Comparison of ENCODE assay signal across 12 mouse cellular contexts in the genomic region with DNA sequence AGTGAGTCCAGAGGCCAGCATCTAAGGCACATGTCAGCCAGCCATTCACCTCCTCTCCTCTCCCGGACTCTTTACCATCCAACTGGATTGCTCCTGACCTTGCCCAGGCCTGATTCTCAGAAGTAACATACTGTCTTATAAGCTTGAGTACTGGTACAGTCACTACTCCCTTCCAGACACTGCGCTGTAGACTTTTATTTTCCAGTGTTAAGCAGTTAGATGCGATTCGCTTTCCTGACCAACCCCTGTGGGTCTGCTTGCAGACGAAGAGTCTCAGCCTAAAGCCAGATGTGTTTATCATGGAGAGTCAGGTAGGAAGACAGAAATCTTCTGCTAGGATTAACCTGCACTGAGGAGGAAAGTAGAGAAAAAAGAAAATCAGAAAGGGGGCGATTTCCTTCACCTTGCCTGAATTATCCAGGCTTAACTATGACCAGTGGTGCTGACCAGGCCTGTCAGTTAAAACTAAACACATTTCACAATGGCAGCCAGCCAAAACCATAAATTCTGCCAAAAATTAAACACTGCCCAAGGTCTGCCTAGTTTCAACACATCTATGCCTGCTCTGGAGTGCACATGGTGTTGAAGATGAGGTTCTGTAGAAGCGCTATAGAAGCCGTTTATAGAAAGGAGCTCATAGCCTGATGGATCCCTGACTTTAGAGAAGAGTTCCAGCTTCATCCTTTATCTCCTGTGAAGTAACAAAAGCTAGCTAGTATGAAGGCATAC.
DNase-seq lines count a peak whose midpoint lies in the region; ATAC-seq and TF ChIP-seq lines count a peak whose summit lies in the region.
"Had no signal": no experiment of that assay in that cellular context is flagged by ENCODE, and none has a peak within 500 bp of the region (broad histone marks: within the 10 kb centered on the region; RNA-seq: fewer than 3 reads in every experiment).

No protein-coding gene starts in this region.

- no peaks in the 10 kb centered on the region for H3K4me1 ChIP-seq in heart, adult 2 months (ENCODE audit: control insufficient read depth, insufficient read depth, low read length)
- H3K4me1 ChIP-seq in midbrain, postnatal 0 days (ENCODE audit: insufficient read depth, low read length): no peaks in the 10 kb centered on the region
- no peaks in the 10 kb centered on the region for H3K4me1 ChIP-seq in midbrain, embryonic 15.5 days

- no peak for ATAC-seq in midbrain, postnatal 0 days (ENCODE audit: low FRiP score)
- no peak for ATAC-seq in midbrain, embryonic 15.5 days (replicated peaks)

- no peak overlapping the region for H3K4me3 ChIP-seq in heart, adult 2 months
- H3K4me3 ChIP-seq in midbrain, postnatal 0 days (ENCODE audit: low read depth, low read length): no peak overlapping the region
- H3K4me3 ChIP-seq in midbrain, embryonic 15.5 days: no peak overlapping the region
- H3K4me3 ChIP-seq: forebrain, embryonic 10.5 days had no signal

- no peaks in the 10 kb centered on the region for H3K36me3 ChIP-seq in heart, adult 2 months (ENCODE audit: control insufficient read depth, insufficient read depth, low read length)
- no peaks in the 10 kb centered on the region for H3K36me3 ChIP-seq in midbrain, postnatal 0 days (ENCODE audit: insufficient read depth, low read length)
- no peaks in the 10 kb centered on the region for H3K36me3 ChIP-seq in midbrain, embryonic 15.5 days (replicated peaks)
- H3K36me3 ChIP-seq: forebrain, embryonic 10.5 days had no signal

- intact Hi-C loops in heart, adult 2 months (cut with DNase I): no loop called here

- WGBS in heart, adult 2 months: 92% methylated on average over 8 of the region's 8 CpGs
- 84% methylated on average over 8 of the region's 8 CpGs for WGBS in midbrain, postnatal 0 days
- 90% methylated on average over 8 of the region's 8 CpGs for WGBS in midbrain, embryonic 15.5 days

- no peak for TF ChIP-seq CTCF in heart, adult 2 months (IDR thresholded peaks at IDR 0.05)
- TF ChIP-seq CTCF in midbrain, postnatal 0 days (IDR thresholded peaks at IDR 0.05): no peak

- no peak overlapping the region for H3K9ac ChIP-seq in heart, adult 2 months (ENCODE audit: low read depth, low read length)
- H3K9ac ChIP-seq in midbrain, postnatal 0 days (replicated peaks; ENCODE audit: low read length, poor library complexity, severe bottlenecking): no peak overlapping the region
- H3K9ac ChIP-seq in midbrain, embryonic 15.5 days: no peak overlapping the region

- no peaks in the 10 kb centered on the region for H3K27me3 ChIP-seq in heart, adult 2 months (ENCODE audit: control insufficient read depth, insufficient read depth, low read length)
- no peaks in the 10 kb centered on the region for H3K27me3 ChIP-seq in midbrain, postnatal 0 days (ENCODE audit: insufficient read depth, low read length)
- H3K27me3 ChIP-seq in midbrain, embryonic 15.5 days (replicated peaks): no peaks in the 10 kb centered on the region

- H3K79me2 ChIP-seq in heart, adult 2 months (replicated peaks; ENCODE audit: control insufficient read depth, insufficient read depth, low read length): no peaks in the 10 kb centered on the region

- TF ChIP-seq POLR2A in heart, adult 2 months (IDR thresholded peaks at IDR 0.05; ENCODE audit: insufficient read depth, low read depth, low read length): no peak

- TF ChIP-seq EP300 in heart, adult 2 months (IDR thresholded peaks at IDR 0.05; ENCODE audit: insufficient read depth, low read depth, low read length): no peak

- no peak overlapping the region for H3K27ac ChIP-seq in heart, adult 2 months
- no peak overlapping the region for H3K27ac ChIP-seq in midbrain, postnatal 0 days (ENCODE audit: low read depth, low read length)
- no peak overlapping the region for H3K27ac ChIP-seq in midbrain, embryonic 15.5 days
- H3K27ac ChIP-seq: forebrain, embryonic 10.5 days; kidney, postnatal 0 days; macrophage had no signal

- H3K9me3 ChIP-seq in midbrain, postnatal 0 days (ENCODE audit: low read length): no peaks in the 10 kb centered on the region
- no peaks in the 10 kb centered on the region for H3K9me3 ChIP-seq in midbrain, embryonic 15.5 days
- H3K9me3 ChIP-seq: forebrain, embryonic 10.5 days had no signal

- no peak overlapping the region for H3K4me2 ChIP-seq in midbrain, postnatal 0 days (ENCODE audit: low read depth, low read length, poor library complexity, severe bottlenecking)
- H3K4me2 ChIP-seq in midbrain, embryonic 15.5 days: no peak overlapping the region

- peak; percentile 48 for DNase-seq in heart, postnatal 4 days
- DNase-seq in heart, adult 2 months: no peak
- DNase-seq in lung, postnatal 36 days: peak; percentile 31
- DNase-seq in lung, postnatal 25 days (ENCODE audit: low spot score): no peak
- DNase-seq in kidney, postnatal 36 days: peak; percentile 63 to 67
- no peak for DNase-seq in gastrocnemius, adult 8-10 months (ENCODE audit: low spot score in 2 of 2)
- DNase-seq in midbrain, postnatal 0 days (ENCODE audit: low spot score): no peak
- DNase-seq: gastrocnemius, postnatal 10 days had no signal

Comparison
In these comparisons a context has a peak if more than half of its experiments do, and no peak if none do; other contexts are left out.
1. DNase-seq: peak in heart, postnatal 4 days (single experiment), lung, postnatal 36 days (single experiment) and kidney, postnatal 36 days (2 of 2); none in heart, adult 2 months (0 of 2), lung, postnatal 25 days (single experiment), gastrocnemius, adult 8-10 months (0 of 2) and midbrain, postnatal 0 days (single experiment).